Mouse (Mus musculus): ENCODE data around the gene Ddx49. TPM values are rescaled to one million over a fixed set of nuclear protein-coding genes. Genes with fewer than 3 reads are reported as not detected.

Ddx49 gene
- polyA plus RNA-seq, 1 experiment from 2014 or later, result 47.5 TPM

GRCm38 (mm10) chr8:70332070-70332877, 30.0 kb upstream of the Ddx49 start:
- Histone ChIP-seq H3K27me3 (ENCODE audit: insufficient read depth, poor library complexity, severe bottlenecking) (peaks cover 26% of the 10 kb centered on the region; the same call in 1 of the 2 replicates), H3K4me1 (peaks cover 32% of the 10 kb centered on the region), H3K9me3 (no peaks in the 10 kb centered on the region), H3K27ac (0 out of 2 replicates have a peak overlapping the region, but pooled peaks have one; percentile 47), H3K36me3 (peaks cover 67% of the 10 kb centered on the region), H3K4me3 (no peak overlapping the region)
- DNase-seq (ENCODE audit: low spot score), result peak; percentile 86
- 29% methylated on average over 41 of the region's 41 CpGs for WGBS

- Histone ChIP-seq H3K9me3 (no peaks in the 10 kb centered on the region), H3K27me3 (ENCODE audit: insufficient read depth, poor library complexity, severe bottlenecking) (peaks cover 26% of the 10 kb centered on the region; the same call in 1 of the 2 replicates), H3K4me1 (peaks cover 32% of the 10 kb centered on the region), H3K4me3 (0 out of 2 replicates have a peak overlapping the region, but pooled peaks have one; percentile 49), H3K36me3 (peaks cover 61% of the 10 kb centered on the region), H3K27ac (0 out of 2 replicates have a peak overlapping the region, but pooled peaks have one; percentile 25)
- 80% methylated on average over 19 of the region's 19 CpGs for WGBS
- DNase-seq (ENCODE audit: low spot score), result no peak
Observed at GRCm38 (mm10) chr8:70331526-70331925, 29.2 kb upstream of the Ddx49 start.

DNA sequence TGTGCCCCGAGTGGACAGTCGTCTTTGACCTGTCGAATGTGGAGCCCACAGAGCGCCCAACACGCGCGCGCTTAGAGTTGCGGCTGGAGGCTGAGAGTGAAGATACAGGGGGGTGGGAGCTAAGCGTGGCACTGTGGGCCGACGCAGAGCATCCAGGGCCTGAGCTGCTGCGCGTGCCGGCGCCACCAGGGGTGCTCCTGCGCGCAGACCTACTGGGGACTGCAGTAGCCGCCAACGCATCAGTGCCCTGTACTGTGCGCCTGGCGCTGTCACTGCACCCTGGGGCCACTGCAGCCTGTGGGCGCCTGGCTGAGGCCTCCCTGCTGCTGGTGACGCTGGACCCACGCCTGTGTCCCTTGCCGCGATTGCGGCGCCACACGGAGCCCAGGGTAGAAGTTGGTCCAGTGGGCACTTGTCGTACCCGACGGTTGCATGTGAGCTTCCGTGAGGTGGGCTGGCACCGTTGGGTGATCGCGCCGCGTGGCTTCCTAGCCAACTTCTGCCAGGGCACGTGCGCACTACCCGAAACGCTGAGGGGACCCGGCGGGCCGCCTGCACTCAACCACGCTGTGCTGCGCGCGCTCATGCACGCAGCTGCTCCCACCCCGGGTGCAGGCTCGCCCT, 28.6 kb upstream of the Ddx49 start:
- H3K9me3 ChIP-seq, result no peaks in the 10 kb centered on the region
- H3K4me1 ChIP-seq, result peaks cover 32% of the 10 kb centered on the region
- H3K4me3 ChIP-seq, result peak overlapping the region; percentile 49
- peak; percentile 86 for DNase-seq (ENCODE audit: low spot score)
- peaks cover 54% of the 10 kb centered on the region for H3K36me3 ChIP-seq
- H3K27me3 ChIP-seq (ENCODE audit: insufficient read depth, poor library complexity, severe bottlenecking), result peaks cover 26% of the 10 kb centered on the region; the same call in 1 of the 2 replicates
- WGBS, result 31% methylated on average over 53 of the region's 53 CpGs
- H3K27ac ChIP-seq, result peak overlapping the region; percentile 77

DNA sequence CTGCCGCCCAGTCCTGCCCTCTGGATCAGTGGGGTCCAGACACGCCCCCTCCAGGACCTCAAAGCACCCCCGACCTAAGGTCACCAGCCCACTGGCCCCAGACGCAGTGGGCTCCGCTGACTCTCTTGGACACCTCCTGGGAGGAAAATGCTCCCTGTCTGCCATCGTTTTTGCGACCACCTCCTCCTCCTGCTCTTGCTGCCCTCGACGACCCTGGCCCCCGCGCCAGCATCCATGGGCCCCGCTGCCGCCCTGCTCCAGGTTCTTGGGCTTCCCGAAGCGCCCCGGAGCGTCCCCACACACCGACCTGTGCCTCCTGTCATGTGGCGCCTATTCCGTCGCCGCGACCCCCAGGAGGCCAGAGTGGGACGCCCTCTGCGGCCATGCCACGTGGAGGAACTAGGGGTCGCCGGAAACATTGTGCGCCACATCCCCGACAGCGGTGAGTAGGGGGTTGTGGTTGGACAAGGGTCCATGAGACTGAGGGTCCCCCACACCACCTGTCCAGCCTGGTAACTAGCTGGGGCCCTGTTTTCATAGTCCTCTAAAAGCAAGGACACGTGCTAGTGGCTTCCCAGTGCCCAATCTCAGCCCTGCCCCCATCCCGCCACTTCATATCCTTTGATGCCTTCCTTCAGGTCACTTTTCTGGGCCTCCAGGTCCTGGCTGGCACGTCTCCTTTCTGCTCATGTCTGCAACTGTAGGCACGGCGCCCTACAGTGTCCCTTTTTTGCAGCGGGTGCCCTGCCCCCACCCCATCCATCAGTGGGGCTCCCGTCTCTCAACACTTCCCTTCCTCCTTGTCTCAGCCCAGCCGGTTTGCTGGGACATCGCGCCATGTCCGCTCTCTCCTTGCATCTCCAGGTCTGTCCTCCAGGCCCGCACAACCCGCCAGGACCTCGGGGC, 27.8 kb upstream of the Ddx49 start:
- Histone ChIP-seq H3K36me3 (peaks cover 48% of the 10 kb centered on the region), H3K4me1 (peaks cover 32% of the 10 kb centered on the region), H3K27me3 (ENCODE audit: insufficient read depth, poor library complexity, severe bottlenecking) (peaks cover 26% of the 10 kb centered on the region; the same call in 1 of the 2 replicates), H3K9me3 (no peaks in the 10 kb centered on the region), H3K27ac (peak overlapping the region; percentile 77), H3K4me3 (peak overlapping the region; percentile 49)
- no peak for DNase-seq (ENCODE audit: low spot score)
- 3% methylated on average over 45 of the region's 45 CpGs for WGBS

DNA sequence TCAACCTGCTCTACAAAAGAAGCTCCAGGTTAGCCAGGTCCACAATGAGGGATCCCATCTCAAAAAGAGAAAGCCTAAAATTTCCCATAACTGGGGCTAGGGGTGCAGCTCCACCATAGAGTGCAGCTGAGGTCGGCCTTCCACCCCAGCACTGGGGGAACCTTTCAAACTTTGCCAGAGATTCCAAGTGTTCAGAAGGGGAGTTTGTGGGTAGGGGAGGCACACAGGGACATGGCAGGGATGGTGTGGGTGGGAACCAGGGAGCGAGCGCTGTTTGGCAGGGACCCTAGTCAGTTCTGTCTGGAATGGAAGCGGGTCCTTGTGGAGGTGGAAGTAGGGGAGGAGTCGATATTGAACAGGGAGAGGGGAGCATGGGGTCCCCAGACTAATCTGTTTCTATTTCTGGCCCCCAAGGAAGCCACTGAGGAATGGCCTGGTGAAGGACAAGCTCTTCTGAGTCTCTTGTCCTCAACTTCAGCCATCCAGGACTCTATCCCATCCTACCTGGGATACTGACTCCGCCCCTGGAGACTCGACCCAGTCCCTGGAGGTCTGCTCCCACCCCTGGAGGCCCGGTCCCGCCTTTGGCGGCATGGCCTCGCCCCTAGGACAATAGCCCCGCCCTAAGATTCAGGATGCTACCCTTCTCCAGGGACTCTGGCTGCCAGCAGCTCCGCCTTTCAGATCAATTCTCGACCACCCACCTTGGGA, 27.0 kb upstream of the Ddx49 start, which contains the start of gene Gdf1:
Gene Gdf1 (plus strand): TSS at position 694 of the 711 bp plus-strand sequence.
- Histone ChIP-seq H3K36me3 (peaks cover 44% of the 10 kb centered on the region), H3K27ac (peak within 1 kb of the TSS; percentile 77)
- peak; percentile 84 for DNase-seq (ENCODE audit: low spot score)

GRCm38 (mm10) chr8:70327512-70327911, 25.2 kb upstream of the Ddx49 start:
- 87% methylated on average over 6 of the region's 6 CpGs for WGBS
- peak; percentile 87 for DNase-seq (ENCODE audit: low spot score)
- peaks cover 31% of the 10 kb centered on the region; the same call in 1 of the 2 replicates for H3K27me3 ChIP-seq (ENCODE audit: insufficient read depth, poor library complexity, severe bottlenecking)
- peaks cover 32% of the 10 kb centered on the region for H3K4me1 ChIP-seq
- H3K4me3 ChIP-seq, result no peak overlapping the region
- H3K36me3 ChIP-seq, result peaks cover 26% of the 10 kb centered on the region
- H3K9me3 ChIP-seq, result no peaks in the 10 kb centered on the region
- peak overlapping the region; percentile 50; the same call in 1 of the 2 replicates for H3K27ac ChIP-seq

More for the DNA sequence above, 27.0 kb upstream of the Ddx49 start, which contains the start of gene Gdf1:
- 25% methylated on average over 14 of the region's 14 CpGs for WGBS
- peak within 1 kb of the TSS; percentile 49 for H3K4me3 ChIP-seq
- peaks cover 32% of the 10 kb centered on the region for H3K4me1 ChIP-seq
- peaks cover 26% of the 10 kb centered on the region; the same call in 1 of the 2 replicates for H3K27me3 ChIP-seq (ENCODE audit: insufficient read depth, poor library complexity, severe bottlenecking)
- H3K9me3 ChIP-seq, result no peaks in the 10 kb centered on the region

DNA sequence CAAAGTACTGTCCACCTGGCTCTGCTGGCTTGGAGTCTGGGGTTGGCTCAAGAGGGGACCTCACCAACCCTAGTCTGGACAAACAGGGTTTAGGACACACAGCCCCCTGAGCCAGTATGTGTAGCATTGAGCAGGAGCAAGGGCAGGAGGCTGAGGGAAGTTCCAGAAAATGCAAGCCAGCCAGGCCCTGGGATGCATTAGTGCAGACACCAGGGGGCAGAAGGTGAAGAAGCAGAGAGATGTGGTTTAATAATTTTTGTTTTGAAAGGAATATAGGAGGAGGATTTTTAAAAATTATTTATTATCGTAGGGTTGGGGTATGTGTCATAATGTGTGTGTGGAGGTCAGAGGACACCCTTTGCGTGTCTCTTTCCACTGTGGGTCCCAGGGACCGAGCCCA, 21.4 kb upstream of the Ddx49 start:
- Histone ChIP-seq H3K9me3 (no peaks in the 10 kb centered on the region), H3K27ac (no peak overlapping the region), H3K4me1 (peaks cover 3% of the 10 kb centered on the region; the same call in 1 of the 2 replicates), H3K36me3 (peaks cover 8% of the 10 kb centered on the region; the same call in 1 of the 2 replicates), H3K4me3 (no peak overlapping the region), H3K27me3 (ENCODE audit: insufficient read depth, poor library complexity, severe bottlenecking) (peaks cover 9% of the 10 kb centered on the region; the same call in 1 of the 2 replicates)
- 83% methylated on average over 3 of the region's 3 CpGs for WGBS
- DNase-seq (ENCODE audit: low spot score), result no peak

DNA sequence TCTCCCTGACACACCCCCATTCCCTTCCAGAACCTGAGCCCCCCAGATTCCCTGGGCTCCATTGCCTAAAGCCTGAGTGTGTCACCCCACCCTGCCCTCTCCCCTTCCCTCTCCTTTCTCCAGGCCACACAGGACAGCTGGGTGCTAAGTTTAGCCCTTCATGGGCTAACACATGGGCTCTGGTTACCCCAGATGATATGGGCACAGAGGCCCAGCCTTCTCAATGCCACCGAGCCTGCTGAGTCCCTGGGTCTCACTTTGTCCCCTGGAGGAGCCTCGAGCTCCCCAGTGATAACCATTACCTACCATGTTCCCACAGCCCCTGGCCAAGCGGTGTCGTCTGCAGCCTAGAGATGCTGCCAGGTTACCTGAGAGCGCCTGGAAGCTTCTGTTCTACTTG, 15.6 kb upstream of the Ddx49 start:
- peaks cover 9% of the 10 kb centered on the region for H3K36me3 ChIP-seq

DNA sequence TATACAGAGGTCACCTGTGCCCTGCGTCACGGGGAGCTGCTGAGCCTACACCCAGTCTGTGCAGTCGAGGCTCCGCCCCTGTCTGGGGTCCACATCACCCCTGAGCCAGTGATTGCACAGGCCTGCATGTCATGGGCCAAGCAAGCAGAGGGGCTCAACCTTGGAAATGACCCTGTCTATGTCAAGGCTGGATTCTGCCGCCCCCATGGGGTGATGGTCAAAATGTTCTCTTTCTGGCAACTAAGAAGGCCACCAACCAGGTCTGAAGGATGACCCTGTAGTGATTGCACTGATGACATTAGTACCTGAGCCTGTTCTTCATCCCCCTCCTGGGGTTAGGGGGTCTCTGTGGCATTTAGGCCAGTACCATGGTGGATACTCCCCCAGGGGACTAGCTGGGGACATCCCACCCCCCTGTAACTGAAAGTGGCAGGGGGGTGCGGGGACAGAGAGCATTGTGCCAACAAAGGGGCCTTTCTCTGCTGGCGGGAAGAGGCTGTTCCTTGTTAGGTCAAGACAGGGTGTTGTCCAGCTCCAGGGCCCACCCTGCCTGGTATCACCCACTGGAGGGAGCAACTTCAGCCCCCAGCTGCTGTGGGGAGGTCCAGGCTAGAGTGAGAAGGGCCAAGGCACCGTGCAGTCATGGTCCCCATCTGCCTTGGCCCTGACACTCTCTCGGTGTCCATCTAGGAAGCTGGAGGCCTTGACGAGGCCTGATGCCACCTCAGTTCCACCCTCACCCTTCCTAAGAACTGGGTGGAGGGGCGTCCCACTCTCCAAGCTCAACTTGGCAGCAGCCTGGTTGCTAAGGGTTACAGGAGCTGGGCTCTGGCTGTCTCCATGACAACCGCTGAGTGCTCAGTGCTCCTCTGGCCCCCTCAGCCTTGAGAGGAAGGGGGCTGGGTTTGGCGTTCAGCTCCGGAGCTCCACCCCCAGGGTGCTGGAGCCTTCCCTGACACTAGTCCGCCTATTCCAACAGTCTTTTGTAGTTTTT, 14.5 kb upstream of the Ddx49 start:
- H3K4me3 ChIP-seq, result peak overlapping the region; percentile 72
- H3K9me3 ChIP-seq, result no peaks in the 10 kb centered on the region
- WGBS, result 21% methylated on average over 15 of the region's 15 CpGs
- DNase-seq (ENCODE audit: low spot score), result peak; percentile 81
- H3K27me3 ChIP-seq (ENCODE audit: insufficient read depth, poor library complexity, severe bottlenecking), result peaks cover 25% of the 10 kb centered on the region
- H3K36me3 ChIP-seq, result peaks cover 20% of the 10 kb centered on the region
- H3K4me1 ChIP-seq, result peaks cover 32% of the 10 kb centered on the region
- H3K27ac ChIP-seq, result 0 out of 2 replicates have a peak overlapping the region, but pooled peaks have one; percentile 84

More for the DNA sequence above, 15.6 kb upstream of the Ddx49 start:
- Histone ChIP-seq H3K9me3 (no peaks in the 10 kb centered on the region), H3K4me1 (peaks cover 32% of the 10 kb centered on the region), H3K4me3 (no peak overlapping the region), H3K27me3 (ENCODE audit: insufficient read depth, poor library complexity, severe bottlenecking) (peaks cover 25% of the 10 kb centered on the region), H3K27ac (0 out of 2 replicates have a peak overlapping the region, but pooled peaks have one; percentile 24)
- 78% methylated on average over 5 of the region's 5 CpGs for WGBS
- DNase-seq (ENCODE audit: low spot score), result no peak

DNA sequence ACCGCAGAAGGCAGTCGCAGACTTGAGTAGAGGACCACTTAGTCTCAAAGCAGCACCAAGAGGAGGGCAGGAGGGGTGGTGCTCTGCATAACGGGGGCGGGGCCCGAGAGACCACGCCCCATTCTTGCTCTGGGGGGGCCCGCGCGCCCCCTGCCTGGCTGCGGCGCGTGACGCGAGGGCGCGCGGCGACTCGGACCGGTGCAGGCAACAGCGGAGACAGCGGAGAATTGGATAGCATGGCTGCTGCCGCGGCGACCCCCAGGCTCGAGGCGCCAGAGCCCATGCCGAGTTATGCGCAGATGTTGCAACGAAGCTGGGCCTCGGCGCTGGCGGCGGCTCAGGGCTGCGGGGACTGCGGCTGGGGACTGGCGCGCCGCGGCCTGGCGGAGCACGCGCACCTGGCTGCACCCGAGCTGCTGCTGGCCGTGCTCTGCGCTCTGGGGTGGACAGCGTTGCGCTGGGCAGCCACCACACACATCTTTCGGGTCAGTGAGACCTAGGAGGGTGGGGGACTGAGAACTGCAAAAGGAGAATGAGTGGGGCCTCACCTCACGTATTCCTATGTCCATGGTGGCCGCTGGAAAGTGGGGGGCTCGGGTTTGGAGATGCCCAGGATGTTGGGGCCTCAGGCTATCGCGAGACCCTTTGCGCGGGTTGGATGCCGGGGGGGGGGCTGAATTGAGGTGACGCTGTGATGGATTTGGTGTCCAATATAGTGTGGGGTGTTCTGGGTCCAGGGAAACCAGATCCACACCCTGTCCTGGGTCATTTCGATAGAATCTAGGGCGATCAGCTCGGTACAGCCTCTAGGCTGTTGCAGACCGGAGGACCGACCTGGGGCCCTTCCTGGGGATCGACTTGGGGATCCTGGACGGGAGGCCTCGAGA, 13.6 kb upstream of the Ddx49 start, which contains the start of gene Cers1:
Gene Cers1 (plus strand): TSS at position 152 of the 887 bp plus-strand sequence.
- Histone ChIP-seq H3K4me3 (peak within 1 kb of the TSS; percentile 72), H3K27me3 (ENCODE audit: insufficient read depth, poor library complexity, severe bottlenecking) (peaks cover 25% of the 10 kb centered on the region), H3K4me1 (peaks cover 32% of the 10 kb centered on the region), H3K27ac (peak within 1 kb of the TSS; percentile 84), H3K9me3 (no peaks in the 10 kb centered on the region), H3K36me3 (peaks cover 29% of the 10 kb centered on the region)
- WGBS, result 3% methylated on average over 66 of the region's 66 CpGs
- peak; percentile 84 for DNase-seq (ENCODE audit: low spot score)
